Mouse (Mus musculus) CH12.LX (cell line): ENCODE measurements around the gene Serinc4. TPM values are rescaled to one million over a fixed set of nuclear protein-coding genes. Genes with fewer than 3 reads are reported as not detected.

Source experiments
- DNase-seq: peaks from one replicate; pipeline ENCODE4 v3.0.0-alpha.2; 2013; ENCODE audit errors: extremely low read depth
- H3K27ac ChIP-seq: 2 replicates; pipeline ENCODE4 v1.5.1; 2012; ENCODE audit warnings: low read depth, mild to moderate bottlenecking, control low read depth, moderate library complexity; ENCODE audit not compliant: insufficient read depth
- H3K27me3 ChIP-seq: replicated peaks from 2 replicates; pipeline ENCODE3; 2012; ENCODE audit warnings: inconsistent platforms
- H3K36me3 ChIP-seq, 2 experiments: replicated peaks in 1 of 2; 2 replicates each; pipeline versions ENCODE3 to v1.6.1; 2012; ENCODE audit warnings: inconsistent platforms in 1 of 2, low read length in 1 of 2, mild to moderate bottlenecking in 1 of 2, mixed read lengths in 1 of 2, moderate library complexity in 1 of 2; ENCODE audit not compliant: control insufficient read depth in 1 of 2, insufficient read depth in 1 of 2
- H3K4me1 ChIP-seq, 2 experiments: 2 replicates each; pipeline ENCODE4 v1.6.1; 2012; ENCODE audit warnings: inconsistent platforms in 1 of 2, moderate library complexity in 1 of 2; ENCODE audit not compliant: insufficient read depth in 2 of 2, control insufficient read depth in 1 of 2
- H3K4me2 ChIP-seq: 2 replicates; pipeline ENCODE4 v1.6.1; 2012; ENCODE audit warnings: low read depth, mild to moderate bottlenecking, control low read depth; ENCODE audit not compliant: poor library complexity, insufficient read depth, severe bottlenecking
- H3K4me3 ChIP-seq, 3 experiments: fragments of 150-350 bp in 1 of 3; sonication (generic) in 1 of 3; replicated peaks in 1 of 3; 2 replicates each; pipeline versions ENCODE3 to v1.5.1; 2011 to 2012; ENCODE audit warnings: low read depth in 2 of 3, low read length in 2 of 3, mild to moderate bottlenecking in 2 of 3, moderate library complexity in 2 of 3, control low read depth in 1 of 3, improper control_type of control experiment in 1 of 3, inconsistent platforms in 1 of 3, mixed read lengths in 1 of 3; ENCODE audit not compliant: poor library complexity in 1 of 3
- H3K79me2 ChIP-seq: replicated peaks from 2 replicates; pipeline ENCODE4 v1.6.1; 2012; ENCODE audit warnings: mild to moderate bottlenecking, moderate library complexity; ENCODE audit not compliant: control insufficient read depth, poor library complexity, insufficient read depth, severe bottlenecking; ENCODE audit errors: extremely low read depth
- H3K9ac ChIP-seq: 2 replicates; pipeline ENCODE4 v1.6.1; 2012; ENCODE audit warnings: low read depth, mild to moderate bottlenecking, control low read depth, moderate library complexity; ENCODE audit not compliant: insufficient read depth
- H3K9me3 ChIP-seq: replicated peaks from 2 replicates; pipeline ENCODE3; 2012; ENCODE audit warnings: low read length, inconsistent platforms, mixed read lengths
- BHLHE40 ChIP-seq: IDR thresholded peaks from 2 replicates; pipeline ENCODE4 v1.6.1; 2011; ENCODE audit warnings: mild to moderate bottlenecking, low read depth, low read length, improper control_type of control experiment
- CHD1 ChIP-seq: IDR thresholded peaks from 2 replicates; pipeline ENCODE4 v1.6.1; 2012; ENCODE audit warnings: low read depth, low read length, improper control_type of control experiment, inconsistent platforms
- CHD2 ChIP-seq: IDR thresholded peaks from 2 replicates; pipeline ENCODE4 v1.6.1; 2011; ENCODE audit warnings: low read length, improper control_type of control experiment
- ELF1 ChIP-seq: IDR thresholded peaks from 2 replicates; pipeline ENCODE4 v1.6.1; 2014; ENCODE audit warnings: low read depth, mild to moderate bottlenecking, inconsistent platforms, low read length, improper control_type of control experiment
- EP300 ChIP-seq: IDR thresholded peaks from 2 replicates; pipeline ENCODE4 v1.6.1; 2011; ENCODE audit warnings: low read length, improper control_type of control experiment
- ETS1 ChIP-seq: conservative IDR thresholded peaks from 2 replicates; pipeline ENCODE4 v1.6.1; 2012; ENCODE audit warnings: low read depth, mild to moderate bottlenecking, inconsistent platforms, low read length, improper control_type of control experiment, moderate library complexity
- IRF4 ChIP-seq: IDR thresholded peaks from 2 replicates; pipeline ENCODE4 v1.6.1; 2014; ENCODE audit warnings: low read depth, mild to moderate bottlenecking, inconsistent platforms, low read length, improper control_type of control experiment
- JUN ChIP-seq: IDR thresholded peaks from 2 replicates; pipeline ENCODE4 v1.6.1; 2011; ENCODE audit warnings: low read depth, mild to moderate bottlenecking, low read length, improper control_type of control experiment, moderate library complexity; ENCODE audit not compliant: insufficient read depth
- JUND ChIP-seq: conservative IDR thresholded peaks from 2 replicates; pipeline ENCODE4 v1.6.1; 2011; ENCODE audit warnings: low read depth, low read length, improper control_type of control experiment
- KAT2A ChIP-seq: IDR thresholded peaks from 2 replicates; pipeline ENCODE4 v1.6.1; 2012; ENCODE audit warnings: low read length, improper control_type of control experiment, inconsistent platforms; ENCODE audit not compliant: insufficient replicate concordance
- MAFK ChIP-seq: IDR thresholded peaks from 2 replicates; pipeline ENCODE4 v1.6.1; 2011; ENCODE audit warnings: low read length, improper control_type of control experiment; ENCODE audit not compliant: insufficient replicate concordance
- MAX ChIP-seq: IDR thresholded peaks from 2 replicates; pipeline ENCODE4 v1.6.1; 2011; ENCODE audit warnings: low read length, improper control_type of control experiment
- MEF2A ChIP-seq: IDR thresholded peaks from 2 replicates; pipeline ENCODE4 v1.6.1; 2014; ENCODE audit warnings: low read depth, mild to moderate bottlenecking, inconsistent platforms, low read length, improper control_type of control experiment, borderline replicate concordance
- MYC ChIP-seq: IDR thresholded peaks from 2 replicates; pipeline ENCODE4 v1.6.1; 2011; ENCODE audit warnings: low read depth, mild to moderate bottlenecking, improper control_type of control experiment, low read length
- NELFE ChIP-seq: IDR thresholded peaks from 2 replicates; pipeline ENCODE4 v1.6.1; 2011; ENCODE audit warnings: low read depth, low read length, improper control_type of control experiment
- NRF1 ChIP-seq: IDR thresholded peaks from 2 replicates; pipeline ENCODE4 v1.6.1; 2014; ENCODE audit warnings: low read depth, mild to moderate bottlenecking, inconsistent platforms, low read length, improper control_type of control experiment, moderate library complexity
- PAX5 ChIP-seq: IDR thresholded peaks from 2 replicates; pipeline ENCODE4 v1.6.1; 2012; ENCODE audit warnings: low read length, inconsistent platforms, mixed read lengths
- POLR2A ChIP-seq: IDR thresholded peaks from 2 replicates; pipeline ENCODE4 v1.6.1; 2011; ENCODE audit warnings: low read depth, mild to moderate bottlenecking, improper control_type of control experiment, low read length
- POLR2AphosphoS2 ChIP-seq: IDR thresholded peaks from 2 replicates; pipeline ENCODE4 v1.6.1; 2011; ENCODE audit warnings: low read depth, low read length, improper control_type of control experiment
- RAD21 ChIP-seq: IDR thresholded peaks from 2 replicates; pipeline ENCODE4 v1.6.1; 2011; ENCODE audit warnings: low read depth, mild to moderate bottlenecking, low read length, improper control_type of control experiment, moderate library complexity
- RCOR1 ChIP-seq: conservative IDR thresholded peaks from 2 replicates; pipeline ENCODE4 v1.6.1; 2012; ENCODE audit warnings: low read depth, mild to moderate bottlenecking, inconsistent platforms, low read length, improper control_type of control experiment
- SIN3A ChIP-seq: IDR thresholded peaks from 2 replicates; pipeline ENCODE4 v1.6.1; 2012; ENCODE audit warnings: low read length, improper control_type of control experiment, inconsistent platforms
- SMC3 ChIP-seq: IDR thresholded peaks from 2 replicates; pipeline ENCODE4 v1.6.1; 2011; ENCODE audit warnings: low read depth, low read length, improper control_type of control experiment
- TBP ChIP-seq: conservative IDR thresholded peaks from 2 replicates; pipeline ENCODE4 v1.6.1; 2011; ENCODE audit warnings: low read depth, low read length, improper control_type of control experiment
- TCF12 ChIP-seq: IDR thresholded peaks from 2 replicates; pipeline ENCODE4 v1.6.1; 2014; ENCODE audit warnings: low read depth, mild to moderate bottlenecking, inconsistent platforms, low read length, improper control_type of control experiment
- UBTF ChIP-seq: IDR thresholded peaks from 2 replicates; pipeline ENCODE4 v1.6.1; 2012; ENCODE audit warnings: low read depth, mild to moderate bottlenecking, inconsistent platforms, low read length, improper control_type of control experiment, moderate library complexity
- USF1 ChIP-seq: IDR thresholded peaks from 2 replicates; pipeline ENCODE4 v1.6.1; 2014; ENCODE audit warnings: low read depth, mild to moderate bottlenecking, inconsistent platforms, low read length, improper control_type of control experiment
- USF2 ChIP-seq: conservative IDR thresholded peaks from 2 replicates; pipeline ENCODE4 v1.6.1; 2011; ENCODE audit warnings: low read depth, low read length, improper control_type of control experiment
- ZC3H11A ChIP-seq: IDR thresholded peaks from 2 replicates; pipeline ENCODE4 v1.6.1; 2012; ENCODE audit warnings: low read depth, mild to moderate bottlenecking, inconsistent platforms, low read length, improper control_type of control experiment
- ZKSCAN1 ChIP-seq: IDR thresholded peaks from 2 replicates; pipeline ENCODE4 v1.6.1; 2012; ENCODE audit warnings: low read depth, inconsistent platforms, low read length, improper control_type of control experiment, borderline replicate concordance
- ZNF384 ChIP-seq: IDR thresholded peaks from 2 replicates; pipeline ENCODE4 v1.6.1; 2012; ENCODE audit warnings: low read depth, low read length, improper control_type of control experiment, inconsistent platforms
- dilution Hi-C: fragments of 300-500 bp; cut with MboI; formaldehyde crosslinking; loops from 2 replicates; pipeline ENCODE4 v1.14.3; 2020; ENCODE audit warnings: low sequenced_read_pairs; ENCODE audit not compliant: extremely low pct_unique_long_range_greater_than_20kb, extremely low pct_ligation_motif_present
- in situ Hi-C: fragments of 300-500 bp; cut with MboI; formaldehyde crosslinking; loops from 3 replicates; pipeline ENCODE4 v1.14.3; 2019; ENCODE audit warnings: low sequenced_read_pairs, low pct_ligation_motif_present, low pct_unique_long_range_greater_than_20kb, mixed read lengths
- polyA plus RNA-seq: library from polyadenylated mRNA; unstranded; fragments of >175 nt; gene quantifications from 2 replicates; pipeline ENCODE4 v1.2.1, GENCODE M21; 2012; ENCODE audit warnings: low read depth; ENCODE audit not compliant: insufficient read length
- total RNA-seq, 2 experiments: library from RNA; depleted of rRNA; stranded (reverse); fragments of 300-350 nt in 1 of 2; fragments of >200 nt in 1 of 2; gene quantifications; 2 replicates each; pipeline ENCODE4 v1.2.3; 2012 to 2014

The Serinc4 gene
- total and polyA plus RNA-seq, 3 experiments = 0.17 to 0.89 (median 0.29) TPM

GRCm38 (mm10) chr2:121443068-121443349 is 13.6 kb downstream of the Serinc4 start:
- dilution Hi-C loops (no loop called here), in situ Hi-C loops (no loop called here)
- no peaks in the 10 kb centered on the region for H3K79me2 ChIP-seq
- H3K4me2 ChIP-seq = peak overlapping the region; percentile 90
- H3K4me3 ChIP-seq = no peak overlapping the region
- H3K4me1 ChIP-seq = peaks cover 6 to 31% of the 10 kb centered on the region in 2 experiments
- no peak for DNase-seq
- TF ChIP-seq ZKSCAN1 = no peak
- TF ChIP-seq RAD21 = no peak
- TF ChIP-seq USF1 = no peak
- no peak for TF ChIP-seq SMC3
- TF ChIP-seq POLR2A = no peak
- no peak for TF ChIP-seq TCF12
- no peak for TF ChIP-seq MAX
- no peak overlapping the region for H3K9ac ChIP-seq
- no peak overlapping the region for H3K27ac ChIP-seq
- no peaks in the 10 kb centered on the region for H3K9me3 ChIP-seq
- H3K36me3 ChIP-seq = peaks cover 14 to 18% of the 10 kb centered on the region in 2 experiments
- H3K27me3 ChIP-seq = peaks cover 37% of the 10 kb centered on the region

GRCm38 (mm10) chr2:121442259-121443067 is 14.1 kb downstream of the Serinc4 start:
- Histone ChIP-seq H3K27ac (no peak overlapping the region), H3K27me3 (peaks cover 33% of the 10 kb centered on the region), H3K9ac (no peak overlapping the region), H3K4me2 (peak overlapping the region; percentile 90), H3K36me3 (peaks cover 16 to 24% of the 10 kb centered on the region in 2 experiments), H3K79me2 (no peaks in the 10 kb centered on the region), H3K4me1 (peaks cover 6 to 30% of the 10 kb centered on the region in 2 experiments), H3K4me3 (peak overlapping the region in 2 of 3 experiments; percentile 23 to 25), H3K9me3 (no peaks in the 10 kb centered on the region)
- in situ Hi-C loops (no loop called here), dilution Hi-C loops (no loop called here)
- peak; percentile 90 for DNase-seq
- TF ChIP-seq POLR2A (no peak), IRF4 (peak; percentile 97), NELFE (no peak), UBTF (no peak), JUN (peak; percentile 72), USF2 (no peak), CHD1 (0 out of 2 replicates have a peak, but pooled peaks have one; percentile 3), BHLHE40 (peak; percentile 89), SMC3 (no peak), PAX5 (no peak), CHD2 (peak; percentile 74), ELF1 (0 out of 2 replicates have a peak, but pooled peaks have one; percentile 4), ZC3H11A (no peak), POLR2AphosphoS2 (0 out of 2 replicates have a peak, but pooled peaks have one; percentile 14), KAT2A (0 out of 2 replicates have a peak, but pooled peaks have one; percentile 64), RCOR1 (peak; percentile 95), RAD21 (no peak; the same call in none of the 2 replicates), MEF2A (peak; percentile 82), TBP (no peak), JUND (peak; percentile 72), MAX (peak; percentile 23; the same call in 1 of the 2 replicates), ZNF384 (no peak), TCF12 (peak; percentile 86), SIN3A (peak; percentile 85), NRF1 (no peak), MYC (peak; percentile 49; the same call in 1 of the 2 replicates), ETS1 (peak; percentile 65; the same call in 1 of the 2 replicates), EP300 (peak; percentile 85), MAFK (peak; percentile 97), USF1 (no peak)
